Mouse (Mus musculus) neural tube, embryonic 10.5 days (tissue): Measurements from ENCODE around the gene Insig1.

Experiments
- DNase-seq: peaks from one replicate; pipeline ENCODE4 v3.0.0-alpha.2; 2017; ENCODE audit warnings: low spot score; ENCODE audit errors: extremely low spot score

Insig1 gene

DNA sequence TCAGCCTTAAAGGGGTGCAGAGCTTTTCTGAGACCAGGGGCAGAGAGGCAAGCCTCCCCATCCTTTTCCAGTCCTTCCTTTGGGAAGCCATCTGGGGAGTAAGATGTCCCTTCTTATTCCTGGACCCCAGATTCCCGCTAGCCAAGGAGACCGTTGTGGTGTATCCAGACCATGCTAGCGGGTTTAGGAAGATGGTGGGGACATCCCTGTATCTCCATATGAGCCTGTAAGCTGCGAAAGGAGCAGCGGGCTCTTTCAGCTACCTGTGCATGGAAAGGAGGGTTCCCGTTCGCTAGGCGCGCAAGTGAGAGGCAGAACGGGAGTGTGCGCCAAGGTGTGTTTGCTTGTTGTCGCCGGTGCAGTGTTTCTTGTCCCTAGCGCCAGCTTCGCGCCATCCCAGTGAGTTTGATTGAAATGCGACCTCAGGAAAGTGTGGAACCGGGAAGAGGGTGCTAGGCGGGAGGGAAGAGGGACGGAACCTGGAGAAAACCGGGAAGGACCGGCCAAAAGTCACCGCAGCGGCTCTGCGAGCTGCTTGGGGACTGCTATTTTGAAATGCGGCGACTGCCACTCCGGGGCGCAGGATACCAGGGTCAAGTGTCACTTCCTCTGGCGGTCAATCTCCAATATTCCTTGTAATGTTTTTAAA is 46.8 kb downstream of the Insig1 start:
- peak; percentile 69 for DNase-seq

DNA sequence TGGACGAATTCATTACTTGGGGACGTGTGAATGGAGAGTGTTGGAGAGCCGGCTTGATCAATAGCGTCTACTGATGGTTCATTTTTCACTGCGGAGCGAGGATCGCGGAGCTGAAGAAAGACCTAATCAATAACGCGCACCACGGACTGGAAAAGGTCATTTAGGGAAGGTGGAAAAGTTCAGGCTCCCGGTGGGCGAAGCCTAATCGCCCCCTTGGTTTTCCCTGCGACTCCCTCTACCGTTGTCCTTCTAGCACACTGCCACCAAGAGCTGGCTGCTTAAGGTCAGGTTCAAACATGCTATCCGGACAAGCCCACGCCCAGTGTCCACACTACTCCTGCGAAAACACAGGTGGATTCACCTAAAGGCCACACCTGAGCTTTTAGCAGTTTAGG is 47.4 kb downstream of the Insig1 start:
- no peak for DNase-seq

DNA sequence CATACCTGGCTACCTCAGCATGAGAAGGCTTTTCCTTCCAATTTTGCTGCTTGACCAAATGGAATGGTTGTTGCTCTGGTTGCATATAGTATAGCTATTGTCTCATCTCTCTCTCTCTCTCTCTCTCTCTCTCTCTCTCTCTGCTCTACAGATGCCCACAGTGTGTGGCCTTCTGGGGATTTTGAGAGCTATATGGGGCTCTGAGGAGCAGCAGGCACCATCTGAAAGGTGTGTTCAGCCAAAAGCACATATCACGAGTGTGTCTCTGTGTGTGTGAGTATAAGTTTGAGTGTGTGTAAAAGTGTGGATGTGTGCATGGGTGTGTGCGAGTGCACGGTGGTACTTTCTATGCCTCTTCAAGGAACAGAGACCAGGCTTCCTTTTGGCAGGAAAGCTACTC is 48.4 kb downstream of the Insig1 start:
- DNase-seq: peak; percentile 21

DNA sequence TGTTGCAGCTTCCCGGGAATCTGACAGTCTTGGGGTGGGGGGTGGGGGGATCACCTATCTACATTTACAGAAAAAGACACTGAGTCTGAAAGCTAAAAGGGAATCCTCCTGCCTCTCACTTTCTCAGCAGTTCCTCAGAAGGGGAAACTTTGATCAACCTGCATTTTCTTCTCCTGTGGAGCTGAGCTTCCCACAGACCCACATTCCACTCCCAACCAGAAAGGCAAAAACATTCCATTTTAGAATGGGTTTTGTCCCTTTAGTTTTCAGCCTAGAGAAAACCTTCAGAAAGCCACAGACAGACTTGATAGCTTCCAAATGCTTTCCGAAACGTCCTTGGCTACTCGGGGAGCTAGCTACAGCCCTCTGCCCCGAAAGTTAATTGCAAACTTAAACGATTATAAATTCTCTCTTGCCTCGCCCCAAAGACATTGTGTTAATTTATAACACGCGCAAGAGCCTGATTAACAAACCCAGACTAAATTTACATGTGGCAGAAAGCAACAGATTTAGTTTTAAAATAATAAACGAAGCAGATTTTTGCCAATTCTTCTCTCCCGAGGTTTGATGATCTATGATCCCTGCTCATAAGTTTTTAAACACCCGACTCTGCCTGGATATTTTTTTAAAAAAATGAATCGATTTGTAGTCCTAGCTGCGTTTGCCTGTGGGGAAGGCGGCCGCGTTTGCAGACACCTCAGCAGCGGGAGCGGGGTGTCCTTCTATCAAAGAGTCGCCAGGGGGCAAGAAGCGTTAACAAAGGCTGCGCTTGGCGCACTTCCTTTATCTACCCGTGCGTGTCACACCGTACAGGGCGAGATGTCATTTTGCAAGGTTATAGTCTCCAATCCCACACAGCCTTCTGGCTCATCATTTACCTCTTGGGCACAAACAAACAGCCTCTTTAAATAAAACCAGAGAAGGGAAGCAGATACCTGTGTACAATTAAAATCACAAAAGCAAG is 51.6 kb downstream of the Insig1 start:
- peak; percentile 67 for DNase-seq

DNA sequence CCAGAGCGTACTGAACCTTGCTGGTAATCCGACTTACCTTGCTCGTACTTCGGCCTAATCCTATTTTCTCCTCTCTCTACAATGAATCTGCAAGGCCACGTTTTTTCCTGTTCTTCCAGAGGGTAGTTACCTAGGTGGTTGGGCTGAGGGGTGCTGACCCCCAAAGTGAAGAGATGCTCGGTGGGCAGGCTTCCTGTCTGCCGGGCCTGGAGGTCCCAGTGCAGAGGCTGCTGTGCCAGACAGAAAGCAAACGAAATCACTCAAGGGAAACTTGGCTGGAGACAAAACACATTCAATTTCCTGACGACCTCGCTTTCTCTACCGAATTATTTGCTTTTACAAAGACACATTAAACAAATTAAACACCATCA is 52.3 kb downstream of the Insig1 start:
- DNase-seq: peak; percentile 48

DNA sequence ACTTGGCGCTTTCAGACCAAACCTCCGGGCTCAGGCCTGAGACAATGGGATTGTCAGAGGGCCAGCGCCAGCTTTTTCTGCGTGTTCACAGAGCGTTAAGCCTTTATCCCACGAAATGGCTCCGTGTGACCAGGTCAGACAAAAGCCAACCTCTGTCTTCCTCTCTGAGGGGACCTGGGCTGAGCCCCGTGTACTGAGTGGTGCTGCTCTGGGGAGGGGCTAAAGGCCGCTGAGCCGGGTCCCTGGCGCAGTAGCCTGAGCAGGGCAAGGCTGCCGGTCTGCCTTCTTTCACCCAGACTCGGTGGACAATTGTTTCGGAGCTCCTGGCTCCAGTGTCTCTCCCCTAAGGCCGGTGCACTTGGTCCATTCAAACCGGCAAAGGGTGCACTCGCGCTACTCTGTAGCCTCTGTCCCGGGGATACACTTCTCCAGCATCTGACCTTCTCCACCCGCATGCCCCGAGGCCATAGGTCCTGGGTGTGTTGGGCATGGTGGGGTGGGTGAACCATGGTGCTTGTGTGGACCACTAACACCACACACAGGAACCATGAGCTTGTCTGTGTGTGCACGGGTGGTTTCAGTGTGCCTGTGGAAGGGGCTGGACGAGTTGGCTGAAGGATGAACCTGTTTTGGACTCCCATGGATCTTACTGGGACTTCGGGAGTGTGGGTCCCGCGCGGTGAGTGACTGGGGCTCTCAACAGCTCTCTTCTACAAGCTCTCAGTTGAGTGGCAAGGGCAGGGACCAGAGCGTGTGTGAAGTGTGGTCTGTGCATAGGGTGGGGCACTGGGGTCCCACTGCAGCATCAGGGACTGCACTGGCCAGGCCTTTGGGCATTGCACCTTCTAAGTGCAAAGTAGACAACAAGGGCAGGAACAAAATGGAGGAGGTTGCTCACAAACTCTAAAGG is 53.4 kb downstream of the Insig1 start:
- peak; percentile 57 for DNase-seq
